Mouse (Mus musculus) CD4-positive naive resting alpha-beta T cell, adult 57 days (primary cell): ENCODE results near the gene Dtx1. TPM values are rescaled to one million over a fixed set of nuclear protein-coding genes. Genes with fewer than 3 reads are reported as not detected.

Source experiments
- total RNA-seq: library from RNA; stranded (reverse); gene quantifications from one replicate; pipeline ENCODE4 v1.2.4, GENCODE M21; 2023

The Dtx1 gene
- total RNA-seq, result 261 TPM

DNA sequence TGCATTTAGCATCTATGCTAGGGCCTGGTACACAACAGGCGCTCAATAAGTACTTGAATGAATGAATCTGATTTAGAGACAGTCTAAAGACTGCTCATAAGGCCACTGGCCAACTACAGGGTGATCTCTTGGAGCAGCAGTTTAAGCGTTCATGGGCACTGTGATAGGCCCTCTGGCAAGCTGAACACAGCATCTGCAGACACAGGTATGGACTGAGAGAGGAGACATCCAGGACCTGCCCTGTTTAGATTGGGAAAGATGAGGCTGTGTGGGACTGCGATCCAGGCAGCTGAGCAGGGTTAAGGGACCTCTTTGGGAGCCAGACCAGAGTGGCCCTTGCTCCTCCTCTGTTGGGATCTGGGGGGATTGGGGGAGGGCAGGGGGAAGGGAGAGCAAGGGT, at the start of gene Dtx1:
Gene Dtx1, minus strand, starts transcription at position 101 of the 400 bp plus-strand sequence.

GRCm38 (mm10) chr5:120749688-120750087, 38.0 kb upstream of the Dtx1 start, which contains the start of gene Oas2:
Oas2 (minus strand) TSS chr5:120749853.

GRCm38 (mm10) chr5:120648569-120649373, 63.0 kb downstream of the Dtx1 start, which contains the start of gene Rasal1:
Rasal1 (plus strand) TSS chr5:120648812.

DNA sequence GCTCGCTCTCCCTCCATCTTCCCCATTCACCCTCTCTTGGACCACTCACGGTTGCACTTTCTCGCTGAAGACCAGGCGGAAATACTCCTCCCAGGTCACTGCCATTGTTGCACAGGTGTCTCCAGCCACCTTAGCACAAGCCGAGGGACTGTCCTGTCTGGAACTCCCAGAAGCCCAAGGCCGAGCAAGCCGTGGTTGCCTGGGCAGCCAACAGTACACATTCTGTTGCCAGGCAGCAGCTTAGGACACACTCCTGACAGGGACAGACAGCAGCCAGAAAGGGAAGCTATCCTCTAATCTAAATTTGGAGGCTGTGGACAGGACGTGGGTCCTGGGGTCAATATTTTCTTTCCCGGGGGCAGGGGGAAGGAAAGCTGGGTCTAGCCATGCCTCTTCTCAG, 77.6 kb downstream of the Dtx1 start, which contains the start of gene Cfap73:
Gene Cfap73, minus strand, starts transcription at position 105 of the 400 bp plus-strand sequence.

Other genes with a start within 250 kb of the Dtx1 start
- gene Sdsl, start 239.1 kb downstream of the Dtx1 start, total RNA-seq, result not detected
- gene Sds, start 235.4 kb downstream of the Dtx1 start, total RNA-seq, result not detected
- gene Plbd2, start 208.3 kb downstream of the Dtx1 start, total RNA-seq, result 18.9 TPM
- 6.1 TPM for gene Slc8b1, start 200.8 kb downstream of the Dtx1 start, total RNA-seq
- 65.6 TPM for gene Tpcn1, start 123.3 kb downstream of the Dtx1 start, total RNA-seq
- gene Iqcd, start 122.9 kb downstream of the Dtx1 start, total RNA-seq, result 1.2 TPM
- gene Rita1, start 99.3 kb downstream of the Dtx1 start, total RNA-seq, result 5.7 TPM
- gene Ddx54, start 99.2 kb downstream of the Dtx1 start, total RNA-seq, result 118 TPM
- gene Cfap73, start 77.7 kb downstream of the Dtx1 start, total RNA-seq, result not detected
- gene Rasal1, start 63.1 kb downstream of the Dtx1 start, total RNA-seq, result 34.9 TPM
- 9.4 TPM for gene Oas2, start 37.9 kb upstream of the Dtx1 start, total RNA-seq
- 5.1 TPM for gene Oas3, start 65.7 kb upstream of the Dtx1 start, total RNA-seq
- not detected for gene Oas1e, start 83.6 kb upstream of the Dtx1 start, total RNA-seq
- 12.6 TPM for gene Oas1c, start 100.6 kb upstream of the Dtx1 start, total RNA-seq
- not detected for gene Oas1f, start 135.4 kb upstream of the Dtx1 start, total RNA-seq
- not detected for gene Oas1h, start 149.5 kb upstream of the Dtx1 start, total RNA-seq
- gene Oas1g, start 175.7 kb upstream of the Dtx1 start, total RNA-seq, result 0.80 TPM
- 2.4 TPM for gene Oas1a, start 195.6 kb upstream of the Dtx1 start, total RNA-seq
- not detected for gene Oas1d, start 202.6 kb upstream of the Dtx1 start, total RNA-seq